Mouse (Mus musculus): Measurements from ENCODE around the gene Mybpc1.

Mybpc1 gene

GRCm38 (mm10) chr10:88604943-88605342 is at the start of gene Mybpc1:
Gene Mybpc1, minus strand, starts transcription at chr10:88605152.
- DNase-seq (ENCODE audit: low spot score), result no peak

- no peak for DNase-seq (ENCODE audit: low spot score)
Observed at GRCm38 (mm10) chr10:88645448-88645847, 40.5 kb upstream of the Mybpc1 start.

DNA sequence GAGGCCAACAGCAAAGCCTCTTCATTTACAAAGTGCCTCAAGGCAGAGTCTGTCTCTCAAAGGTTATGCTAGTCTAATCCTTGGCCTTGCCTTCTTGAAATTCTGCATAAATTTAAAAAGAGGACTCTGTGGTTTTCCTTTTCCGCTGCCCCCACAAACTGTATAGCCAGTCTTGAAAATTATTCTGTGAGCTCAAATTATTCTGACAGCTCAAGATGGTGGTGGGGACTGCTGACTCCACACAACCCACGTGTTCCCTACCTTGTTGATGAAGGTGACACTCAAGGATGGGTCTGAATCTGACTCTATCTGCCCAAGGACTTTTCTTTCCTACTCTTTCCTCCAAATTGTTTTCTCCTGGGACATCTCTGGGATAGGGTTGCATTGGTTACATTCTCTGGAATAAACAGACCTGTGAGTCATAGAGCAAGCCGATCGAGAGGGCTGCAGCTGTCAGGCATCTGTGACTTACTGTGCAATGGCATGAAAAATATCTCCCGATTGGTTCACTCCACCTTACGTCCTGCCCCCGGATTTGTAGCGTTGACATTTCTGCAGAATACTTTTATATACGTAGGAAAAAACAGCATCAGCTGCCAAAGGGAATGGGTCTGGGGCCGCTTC is 26.5 kb upstream of the Mybpc1 start:
- no peak for DNase-seq (ENCODE audit: low spot score)

- no peak for DNase-seq (ENCODE audit: low spot score)
Observed at GRCm38 (mm10) chr10:88630663-88631329, 25.8 kb upstream of the Mybpc1 start.

GRCm38 (mm10) chr10:88627052-88627451 is 22.1 kb upstream of the Mybpc1 start:
- DNase-seq (ENCODE audit: low spot score), result no peak

- no peak for DNase-seq (ENCODE audit: low spot score)
Observed at GRCm38 (mm10) chr10:88626176-88626575, 21.2 kb upstream of the Mybpc1 start.

GRCm38 (mm10) chr10:88624300-88624699 is 19.3 kb upstream of the Mybpc1 start:
- DNase-seq (ENCODE audit: low spot score), result no peak

- DNase-seq (ENCODE audit: low spot score), result no peak
Observed at GRCm38 (mm10) chr10:88622624-88623023, 17.7 kb upstream of the Mybpc1 start.

DNA sequence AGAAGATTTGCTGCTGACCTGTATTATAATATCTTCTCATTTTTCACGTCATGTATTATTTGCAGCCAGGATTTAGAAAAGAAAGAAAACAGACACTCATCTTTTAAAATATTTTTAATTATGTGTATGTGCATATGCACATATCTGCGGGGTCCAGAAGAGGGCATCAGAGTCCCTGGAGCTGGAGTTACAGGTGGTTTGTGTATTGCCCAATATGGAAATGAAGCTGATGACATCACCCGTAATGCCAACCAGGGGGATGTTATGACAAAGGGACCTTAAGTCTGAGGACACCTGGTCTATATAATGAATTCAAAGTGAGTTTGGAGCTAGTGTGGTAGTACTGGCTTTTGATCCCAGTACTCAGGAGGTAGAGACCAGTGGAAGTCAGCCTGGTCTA is 15.9 kb upstream of the Mybpc1 start:
- DNase-seq (ENCODE audit: low spot score), result no peak

GRCm38 (mm10) chr10:88613051-88613450 is 8.1 kb upstream of the Mybpc1 start:
- no peak for DNase-seq (ENCODE audit: low spot score)

DNA sequence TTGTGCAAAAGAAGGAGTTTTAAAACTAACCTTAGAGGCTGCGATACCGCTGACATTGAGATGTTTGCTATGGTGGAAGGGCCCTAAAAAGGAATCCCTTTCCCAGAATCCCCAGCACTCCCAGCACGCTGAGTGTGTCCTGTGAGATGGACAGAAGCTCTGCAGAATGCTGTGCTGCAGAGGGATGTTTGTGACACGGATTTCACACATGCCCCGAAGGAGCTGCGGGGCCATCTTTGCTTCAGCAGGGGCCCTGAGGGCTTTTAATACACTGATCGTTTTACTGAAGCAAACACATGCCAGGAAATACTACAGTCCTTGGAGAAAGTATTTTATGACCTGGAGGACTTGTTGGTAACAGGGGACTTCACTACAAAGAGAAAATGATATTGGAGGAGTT is 1.7 kb upstream of the Mybpc1 start:
- no peak for DNase-seq (ENCODE audit: low spot score)

DNA sequence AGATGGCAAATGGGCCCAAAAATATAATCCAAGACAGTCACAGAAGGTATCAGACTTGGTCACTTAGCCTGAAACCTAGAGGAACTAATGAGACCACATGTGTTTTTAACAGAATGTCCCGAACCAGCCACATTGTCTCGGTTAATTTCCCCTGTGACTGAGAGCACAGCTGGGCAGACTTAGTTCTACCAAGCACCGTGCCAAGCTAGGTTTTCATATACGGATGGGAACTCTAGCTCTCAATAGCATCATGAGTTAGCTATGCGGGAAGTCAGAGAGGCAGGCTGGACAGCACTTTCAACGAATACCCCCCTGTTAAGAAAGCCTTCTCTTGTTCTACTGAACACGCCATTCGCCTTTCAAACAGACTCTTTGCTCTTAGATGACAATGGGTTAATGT is 1.1 kb upstream of the Mybpc1 start:
- DNase-seq (ENCODE audit: low spot score), result no peak

DNA sequence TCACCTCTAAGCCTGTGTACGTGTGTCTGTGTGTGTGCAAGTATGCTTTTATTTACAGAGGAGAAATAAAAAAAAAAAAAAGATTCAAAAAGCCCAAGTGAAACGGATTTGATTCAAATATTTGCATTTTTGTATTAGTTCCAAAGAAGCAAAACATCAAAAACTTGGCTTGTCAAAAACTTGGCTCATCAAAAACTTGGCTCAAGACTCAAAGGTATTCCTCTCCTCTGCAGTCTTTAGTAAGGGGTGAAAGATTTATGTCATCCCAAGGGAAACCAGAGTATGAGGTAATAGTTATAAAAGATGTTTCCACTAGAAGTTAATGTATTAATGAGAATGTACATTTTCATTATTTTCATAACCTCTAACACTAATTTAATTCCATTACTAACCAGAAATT is 1.2 kb downstream of the Mybpc1 start:
- no peak for DNase-seq (ENCODE audit: low spot score)

GRCm38 (mm10) chr10:88603256-88603655 is 1.7 kb downstream of the Mybpc1 start:
- no peak for DNase-seq (ENCODE audit: low spot score)

GRCm38 (mm10) chr10:88600591-88600990 is 4.4 kb downstream of the Mybpc1 start:
- DNase-seq (ENCODE audit: low spot score), result no peak

GRCm38 (mm10) chr10:88592316-88592715 is 12.6 kb downstream of the Mybpc1 start:
- no peak for DNase-seq (ENCODE audit: low spot score)

DNA sequence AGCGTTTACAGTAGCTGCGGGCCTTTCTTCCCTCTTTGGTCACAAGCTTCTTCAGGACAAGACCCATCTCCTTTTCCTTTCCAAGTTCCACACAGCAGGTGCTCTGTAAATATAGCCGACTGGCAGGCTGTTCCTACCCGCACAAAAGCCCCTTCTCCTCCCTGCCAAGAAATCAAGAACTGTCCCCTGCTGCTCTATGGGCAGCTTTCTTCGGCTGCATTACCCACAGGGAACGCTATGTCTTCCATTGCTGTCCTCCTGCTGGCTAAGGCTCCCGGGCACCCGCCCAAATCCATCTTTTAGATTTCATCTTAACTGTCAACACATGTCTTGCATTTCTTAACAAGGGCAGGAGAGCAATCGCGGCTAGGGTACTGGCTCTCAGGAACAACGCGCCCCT is 13.9 kb downstream of the Mybpc1 start:
- no peak for DNase-seq (ENCODE audit: low spot score)

- no peak for DNase-seq (ENCODE audit: low spot score)
Observed at GRCm38 (mm10) chr10:88584469-88584868, 20.5 kb downstream of the Mybpc1 start.

- no peak for DNase-seq (ENCODE audit: low spot score)
Observed at GRCm38 (mm10) chr10:88580786-88581185, 24.2 kb downstream of the Mybpc1 start.

GRCm38 (mm10) chr10:88578651-88579050 is 26.3 kb downstream of the Mybpc1 start:
- DNase-seq (ENCODE audit: low spot score), result no peak

- DNase-seq (ENCODE audit: low spot score), result no peak
Observed at GRCm38 (mm10) chr10:88574115-88574635, 30.8 kb downstream of the Mybpc1 start.

DNA sequence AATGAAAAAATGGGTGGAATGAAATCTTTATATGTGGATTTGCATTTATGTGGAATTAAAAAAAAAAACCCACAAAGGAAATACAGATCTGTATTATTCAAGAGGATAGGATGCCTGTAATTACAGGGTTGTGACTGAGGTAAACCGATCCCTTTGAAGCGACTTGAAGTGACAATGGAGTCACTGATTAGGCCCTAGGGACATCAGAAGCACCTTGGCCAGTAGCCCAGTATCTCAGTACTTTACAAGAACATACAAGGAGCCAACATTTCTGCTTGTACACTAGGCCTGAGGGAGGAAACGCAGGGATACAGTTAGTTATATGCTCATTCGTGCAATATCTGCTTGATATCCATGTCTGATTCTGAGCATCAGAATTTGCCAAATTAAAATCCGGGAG is 32.8 kb downstream of the Mybpc1 start:
- DNase-seq (ENCODE audit: low spot score), result no peak

GRCm38 (mm10) chr10:88557046-88557445 is 47.9 kb downstream of the Mybpc1 start:
- DNase-seq (ENCODE audit: low spot score), result no peak

GRCm38 (mm10) chr10:88552738-88553137 is 52.2 kb downstream of the Mybpc1 start:
- DNase-seq (ENCODE audit: low spot score), result no peak
